In genomic region chr11:59732407-59733066, GRCm38 (mm10) we compare ENCODE assay signal across 8 mouse cellular contexts.
DNase-seq lines count a peak whose midpoint lies in the region.

No protein-coding gene starts in this region.

- peak; percentile 35 to 39 for DNase-seq in cerebellum, adult 18-20 months
- DNase-seq in cerebellum, postnatal 4 days (ENCODE audit: low spot score in 2 of 2), result no peak
- DNase-seq in urinary bladder, postnatal 25 days (ENCODE audit: low spot score), result peak; percentile 54
- no peak for DNase-seq in urinary bladder, postnatal 10 days (ENCODE audit: low spot score)
- peak; percentile 87 to 90 for DNase-seq in heart, adult 9 months (ENCODE audit: low spot score in 2 of 2)
- DNase-seq in kidney, postnatal 25 days, result peak; percentile 72 to 73
- peak; percentile 77 for DNase-seq in lung, postnatal 14 days
- DNase-seq in testis, postnatal 14 days (ENCODE audit: low spot score), result peak; percentile 73

Comparison
In these comparisons a context has a peak if more than half of its experiments do, and no peak if none do; other contexts are left out.
1. DNase-seq: peak in cerebellum, adult 18-20 months (2 of 2), urinary bladder, postnatal 25 days (single experiment), heart, adult 9 months (2 of 2), kidney, postnatal 25 days (2 of 2), lung, postnatal 14 days (single experiment) and testis, postnatal 14 days (single experiment); none in cerebellum, postnatal 4 days (0 of 2) and urinary bladder, postnatal 10 days (single experiment).